Mouse (Mus musculus) embryo, embryonic 9.5 days (tissue): ENCODE measurements around the gene Dnajb3.
"Not testable (repeated sequence)": the region's sequence is repeated elsewhere in the genome, so short reads cannot be mapped to it uniquely, and the experiment has no call there.

Experiments used
- DNase-seq: peaks from one replicate; pipeline ENCODE4 v3.0.0-alpha.2; 2017; ENCODE audit errors: extremely low spot score

Dnajb3 gene

DNA sequence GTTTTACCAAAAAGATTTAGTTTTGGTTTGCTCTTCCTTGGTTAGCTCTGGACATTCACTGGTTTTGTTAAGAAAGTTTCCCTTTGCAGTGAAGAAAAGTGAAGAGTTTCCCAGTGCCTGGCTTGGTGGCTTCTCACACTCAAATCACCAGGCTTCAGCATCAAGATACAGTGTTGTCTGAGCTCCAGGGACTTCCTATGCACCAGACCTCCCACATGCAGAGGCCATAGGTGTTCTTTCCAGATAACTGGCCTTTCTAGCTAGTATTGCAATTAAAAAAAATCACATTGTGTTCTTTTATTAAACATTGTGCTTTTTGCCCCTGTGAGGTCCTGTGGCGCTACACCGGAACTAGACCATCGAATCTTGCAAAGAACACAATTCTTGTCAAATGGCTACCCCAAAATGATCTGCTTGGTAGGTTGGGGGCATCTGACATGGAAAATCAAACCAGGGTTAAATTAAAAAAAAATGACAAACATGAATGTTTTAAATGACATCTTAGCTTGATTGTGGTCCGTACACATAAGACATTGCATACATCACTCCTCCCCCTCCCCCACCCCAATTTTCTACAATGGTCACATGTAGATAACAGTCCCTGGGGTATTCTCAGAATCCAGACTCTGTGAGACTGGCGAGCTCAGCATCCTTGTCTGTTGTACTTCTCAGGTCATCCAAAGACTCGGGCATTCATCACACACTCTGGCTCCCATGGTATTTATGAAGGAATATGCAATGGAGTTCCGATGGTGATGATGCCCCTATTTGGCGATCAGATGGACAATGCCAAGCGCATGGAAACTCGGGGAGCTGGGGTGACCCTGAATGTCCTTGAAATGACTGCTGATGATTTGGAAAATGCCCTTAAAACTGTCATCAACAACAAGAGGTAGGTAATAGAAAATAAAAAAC, 10.1 kb upstream of the Dnajb3 start:
- peak; percentile 10 for DNase-seq

DNA sequence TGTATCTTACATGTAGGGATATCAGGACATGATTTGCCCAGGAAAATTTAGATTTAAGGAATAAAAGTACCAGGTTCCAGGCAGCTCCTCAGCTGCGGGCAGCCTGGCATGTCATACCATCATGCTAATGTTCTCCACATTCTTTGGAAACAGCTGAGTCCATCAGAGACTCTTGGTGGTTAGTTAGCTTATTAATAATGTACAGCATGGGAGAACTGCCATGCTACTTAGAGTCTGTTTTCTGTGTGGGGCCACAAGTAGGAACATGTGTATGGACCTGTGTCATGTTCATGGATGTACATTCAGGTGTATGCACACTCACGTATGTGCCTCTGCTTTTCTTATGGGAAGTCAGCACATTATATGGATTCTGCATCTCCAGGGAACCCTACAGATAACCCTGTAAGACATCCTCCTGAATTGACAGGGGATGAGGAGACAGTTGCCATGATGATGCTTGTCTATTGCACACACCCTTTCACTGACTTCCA, 8.9 kb upstream of the Dnajb3 start:
- DNase-seq, result no peak

- DNase-seq, result peak; percentile 24
Observed at GRCm38 (mm10) chr1:88213766-88214461, 8.3 kb upstream of the Dnajb3 start.

- no peak for DNase-seq
Observed at GRCm38 (mm10) chr1:88213061-88213460, 7.5 kb upstream of the Dnajb3 start.

GRCm38 (mm10) chr1:88212341-88213045, 6.9 kb upstream of the Dnajb3 start:
- peak; percentile 20 for DNase-seq

DNA sequence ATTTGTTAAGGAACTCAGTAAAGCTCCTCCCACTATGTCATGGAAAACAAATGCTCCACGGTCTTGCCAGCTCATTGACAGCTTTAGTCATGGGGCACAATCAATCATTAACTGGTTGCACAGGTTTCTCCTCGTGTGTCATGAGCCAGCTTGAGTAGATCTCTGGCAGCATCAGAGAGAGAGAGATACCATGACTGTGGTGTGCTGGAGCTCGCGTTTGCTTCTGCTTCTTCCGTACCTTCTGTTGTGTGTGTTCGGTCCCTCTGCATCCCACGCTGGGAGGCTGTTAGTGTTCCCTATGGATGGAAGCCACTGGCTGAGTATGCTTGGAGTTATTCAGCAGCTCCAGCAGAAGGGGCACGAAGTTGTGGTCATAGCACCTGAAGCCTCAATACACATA, 6.2 kb upstream of the Dnajb3 start, which contains the start of gene Ugt1a1:
TSS of gene Ugt1a1 (plus strand) at position 148 of the 400 bp plus-strand sequence.
- peak; percentile 25 for DNase-seq

GRCm38 (mm10) chr1:88206843-88207479, 1.4 kb upstream of the Dnajb3 start:
- no peak for DNase-seq

- DNase-seq, result no peak
Observed at GRCm38 (mm10) chr1:88200456-88200855, 5.1 kb downstream of the Dnajb3 start, which contains the start of gene Ugt1a2. TSS of gene Ugt1a2 (plus strand) at chr1:88200601.

DNA sequence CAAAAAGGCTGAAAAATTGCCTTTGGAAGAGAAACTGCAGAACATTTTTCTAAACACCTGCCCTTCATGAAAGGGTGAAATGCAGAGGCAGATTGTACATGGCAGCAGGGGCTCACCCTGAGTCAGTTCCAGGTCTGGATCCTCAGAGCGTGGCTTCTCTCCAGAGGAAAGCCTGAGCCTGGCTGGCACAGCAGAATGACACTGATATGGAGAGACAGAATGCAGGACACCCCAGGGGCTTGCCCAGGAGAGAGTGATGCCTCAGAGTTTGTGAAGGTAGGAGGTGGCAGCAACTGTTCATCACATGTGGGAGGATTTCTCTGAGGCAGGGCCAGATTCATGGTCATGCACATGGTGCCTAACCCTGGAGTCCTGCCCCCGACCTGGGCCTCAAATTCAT, 5.6 kb downstream of the Dnajb3 start:
- no peak for DNase-seq

DNA sequence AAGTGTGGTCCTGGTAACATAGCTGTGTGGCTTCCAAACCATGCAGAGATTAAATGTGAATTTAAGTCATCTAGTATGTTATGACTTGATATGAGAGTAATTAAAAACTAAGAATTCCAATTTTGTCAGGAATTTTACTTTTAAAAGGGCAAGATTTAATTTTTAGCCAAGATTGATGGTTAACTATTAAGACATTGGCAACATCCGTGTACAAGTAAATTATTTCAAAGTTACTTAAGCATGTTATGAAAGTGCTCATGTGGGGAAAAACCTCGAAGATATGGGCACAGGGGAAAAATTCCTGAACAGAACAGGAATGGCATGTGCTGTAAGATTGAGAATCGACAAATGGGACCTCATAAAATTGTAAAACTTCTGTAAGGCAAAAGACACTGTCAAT, 8.1 kb downstream of the Dnajb3 start:
- no peak for DNase-seq

DNA sequence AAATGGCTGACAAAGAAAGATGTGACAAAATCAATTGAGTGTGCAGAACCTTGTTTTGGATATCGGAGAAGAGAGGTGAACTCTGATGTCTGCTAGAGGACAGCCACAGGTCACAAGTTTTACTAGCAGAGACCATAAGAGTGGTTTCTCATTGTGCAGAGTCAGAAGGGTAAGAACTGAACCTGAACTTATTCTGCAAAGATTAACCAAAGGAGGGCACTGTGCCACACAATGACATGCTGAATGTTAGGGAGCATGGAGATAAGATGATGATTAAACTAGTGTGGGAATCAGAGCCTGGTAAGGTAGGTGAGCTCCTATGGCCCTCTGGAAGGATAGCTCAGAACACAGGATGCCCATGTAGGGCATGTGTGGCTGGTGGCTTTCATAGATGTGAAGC, 9.9 kb downstream of the Dnajb3 start:
- no peak for DNase-seq

- DNase-seq, result no peak
Observed at GRCm38 (mm10) chr1:88192136-88192535, 13.4 kb downstream of the Dnajb3 start.

- no peak for DNase-seq
Observed at GRCm38 (mm10) chr1:88186325-88186935, 19.2 kb downstream of the Dnajb3 start.

- DNase-seq, result no peak
Observed at GRCm38 (mm10) chr1:88179657-88180056, 25.9 kb downstream of the Dnajb3 start.

DNA sequence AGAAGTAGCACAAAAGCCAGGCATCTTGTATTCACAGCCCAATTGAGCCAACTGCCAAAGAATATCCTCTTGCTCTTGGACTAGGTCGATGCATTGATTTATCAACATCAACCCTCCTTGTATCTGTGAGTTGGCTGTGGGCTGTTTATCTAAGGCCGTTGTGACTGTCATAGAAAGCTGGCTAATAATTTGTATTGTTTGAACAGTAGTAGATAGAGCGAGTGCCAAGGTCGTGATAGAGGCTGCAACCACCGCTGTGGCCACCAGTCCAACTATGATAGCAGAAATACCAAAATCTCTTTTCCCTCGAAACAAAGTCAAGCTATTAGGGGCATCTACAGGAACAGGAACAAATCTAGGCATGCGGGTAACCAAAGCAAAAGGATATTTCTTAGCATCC, 33.4 kb downstream of the Dnajb3 start:
- not testable (repeated sequence) for DNase-seq

DNA sequence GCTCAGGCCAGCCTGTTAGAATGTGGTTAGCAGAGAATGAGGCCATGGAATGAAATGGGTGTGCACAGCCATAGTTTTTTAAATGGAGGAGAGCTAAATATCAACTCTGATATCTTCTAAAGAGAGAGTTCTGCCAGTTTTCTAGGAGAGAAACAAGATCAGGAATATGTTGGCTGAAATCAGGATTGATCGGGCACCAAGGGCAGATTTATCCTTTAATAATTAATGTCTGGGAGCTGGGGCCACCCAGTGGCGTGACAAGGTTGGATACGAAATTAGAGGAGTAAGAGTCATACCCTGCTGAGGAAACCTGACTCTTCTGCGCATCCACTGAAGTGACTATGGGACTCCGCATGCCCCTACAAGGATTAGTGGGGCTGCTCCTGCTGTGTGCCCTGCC, 39.9 kb downstream of the Dnajb3 start, which contains the start of gene Ugt1a5:
TSS of gene Ugt1a5 (plus strand) at position 302 of the 400 bp plus-strand sequence.
- DNase-seq, result no peak

DNA sequence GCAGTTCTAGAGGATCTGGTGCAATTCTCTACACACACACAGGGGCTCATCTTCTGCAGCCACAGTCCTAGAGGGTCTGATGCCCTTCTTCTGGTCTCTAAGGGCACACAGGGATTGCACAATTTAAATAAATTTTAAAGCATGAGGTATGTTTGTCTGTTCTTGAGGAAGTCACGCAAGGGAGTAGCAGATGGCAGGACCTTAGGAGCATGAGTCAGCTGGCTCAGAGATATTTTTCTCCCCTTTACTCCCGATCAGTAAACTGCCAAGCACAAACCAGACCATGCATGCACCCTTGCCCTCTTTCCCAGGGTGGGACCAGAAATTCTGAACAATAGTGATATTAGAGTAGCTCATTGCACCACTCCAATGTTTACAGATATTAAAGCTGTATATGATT, 47.2 kb downstream of the Dnajb3 start:
- DNase-seq, result no peak
